Mouse (Mus musculus) layer of hippocampus, postnatal 10 days (tissue): Measurements from ENCODE around the gene Tecr. TPM values are rescaled to one million over a fixed set of nuclear protein-coding genes. Genes with fewer than 3 reads are reported as not detected.
"Not testable (repeated sequence)": the region's sequence is repeated elsewhere in the genome, so short reads cannot be mapped to it uniquely, and the experiment has no call there.

ENCODE experiments used
- DNase-seq, 2 experiments: peaks; one replicate each; pipeline ENCODE4 v3.0.0; 2021; ENCODE audit warnings: low spot score in 2 of 2
- total RNA-seq, 2 experiments: library from RNA; stranded (reverse); gene quantifications; 2 replicates each; pipeline ENCODE4 v1.2.3; 2021

Tecr gene
- total RNA-seq, 2 experiments from 2014 or later: 532 to 604 TPM

DNA sequence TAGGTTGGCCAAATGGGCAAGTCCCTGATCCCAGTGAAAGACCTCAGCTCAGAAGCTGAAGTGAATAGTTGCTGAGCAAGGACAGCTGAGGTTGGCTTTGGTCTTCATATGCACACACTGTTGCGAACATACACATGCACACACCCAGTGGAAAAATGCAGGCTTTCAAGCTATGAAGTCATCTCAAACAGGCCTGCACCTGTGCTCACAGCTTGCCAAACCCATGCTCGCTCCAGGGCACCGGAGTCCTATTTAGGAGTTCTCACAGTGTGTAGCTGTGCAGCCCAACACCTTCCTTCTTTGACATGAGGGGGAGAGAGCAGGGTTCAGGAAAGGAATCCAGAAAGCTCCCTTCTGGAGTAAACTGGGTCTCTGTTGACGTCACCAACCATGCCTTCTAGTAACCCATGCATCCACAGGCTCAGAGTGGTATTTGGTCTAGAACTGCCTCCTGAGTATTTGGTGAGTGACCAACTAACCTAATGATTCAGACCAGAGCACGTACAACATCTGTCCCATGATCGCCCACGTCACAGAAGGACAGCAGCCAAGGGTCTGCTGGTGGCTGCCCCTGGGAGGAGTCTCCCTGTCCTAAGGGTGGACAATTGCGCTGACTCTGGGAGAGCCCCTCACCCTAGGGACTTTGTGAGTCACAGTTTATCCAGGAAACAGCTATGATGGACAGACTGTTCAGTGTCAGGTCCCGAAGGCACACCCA is 12.0 kb upstream of the Tecr start:
- DNase-seq: no peak

DNA sequence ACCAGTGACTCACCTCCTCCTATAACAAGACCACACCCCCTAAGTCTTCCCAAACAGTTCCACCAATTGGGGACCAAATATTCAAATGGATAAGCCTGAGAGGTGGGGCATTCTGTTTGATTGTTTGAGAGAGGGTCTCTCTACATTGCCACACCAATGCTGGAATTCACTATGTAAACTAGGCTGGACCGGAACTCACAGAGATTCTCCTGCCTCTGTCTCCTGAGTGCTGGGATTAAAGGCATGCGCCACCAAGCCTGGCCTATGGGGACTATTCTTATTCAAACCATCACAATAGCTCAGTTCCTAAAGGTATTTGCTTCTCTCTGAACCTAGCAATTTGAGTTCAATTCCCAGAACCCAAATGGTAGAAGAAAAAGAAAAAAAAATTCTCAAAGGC is 10.8 kb upstream of the Tecr start:
- DNase-seq: no peak

DNA sequence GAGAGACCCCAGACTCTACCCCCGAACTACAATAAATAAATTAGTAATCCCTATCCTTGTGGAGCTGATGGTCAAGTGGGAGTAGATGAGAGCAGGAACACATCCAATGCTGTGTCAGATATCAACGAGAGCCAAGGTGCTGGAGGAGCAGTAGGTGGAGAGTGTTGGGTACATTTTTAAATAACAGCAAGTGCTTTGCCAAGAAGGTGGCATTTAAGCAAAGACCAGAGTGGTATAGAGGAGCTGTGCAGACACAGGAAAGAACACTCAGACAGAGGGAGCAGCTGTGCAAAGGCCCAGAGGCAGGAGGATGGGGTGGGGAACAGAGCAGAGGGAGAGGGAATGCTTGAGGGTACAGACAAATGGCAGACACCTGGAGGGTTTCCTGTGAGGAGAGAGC is 9.3 kb upstream of the Tecr start:
- no peak for DNase-seq

DNA sequence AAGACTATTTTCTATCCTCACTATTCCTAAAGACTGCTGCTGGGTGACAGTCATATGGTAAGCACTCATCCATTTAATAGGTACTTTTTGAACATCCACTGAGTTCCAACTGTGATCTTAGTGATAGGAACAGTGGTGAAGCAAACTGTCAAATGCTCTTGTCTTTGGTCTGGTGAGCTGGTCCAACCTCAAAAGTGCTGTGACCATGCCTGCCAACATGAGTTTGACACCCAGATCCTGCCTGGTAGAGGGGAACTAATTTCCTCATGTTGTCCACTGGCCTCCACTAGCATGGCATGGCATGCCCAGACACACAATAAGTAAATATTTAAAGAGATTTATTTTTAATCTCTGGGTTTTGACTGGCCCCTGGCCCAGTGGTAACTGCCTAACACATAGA is 8.9 kb upstream of the Tecr start:
- no peak for DNase-seq

DNA sequence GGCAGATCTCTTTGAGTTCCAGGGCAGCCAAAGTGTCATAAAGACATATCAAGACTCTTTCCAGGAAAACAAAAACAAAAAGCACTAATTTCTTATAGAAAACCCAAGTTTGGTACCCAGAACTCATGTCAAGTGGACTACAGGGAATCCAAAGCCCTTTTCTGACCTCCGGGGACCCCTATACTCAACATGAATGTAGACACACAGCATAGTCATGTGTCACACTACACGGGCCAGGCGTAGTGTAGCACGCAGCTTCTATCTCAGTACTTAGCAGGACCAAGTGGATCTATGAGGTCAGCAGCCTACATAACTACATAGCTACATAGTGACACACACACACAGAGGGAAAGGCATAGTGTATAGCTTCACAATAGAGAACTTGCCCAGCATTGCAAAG is 5.9 kb upstream of the Tecr start:
- no peak for DNase-seq

DNA sequence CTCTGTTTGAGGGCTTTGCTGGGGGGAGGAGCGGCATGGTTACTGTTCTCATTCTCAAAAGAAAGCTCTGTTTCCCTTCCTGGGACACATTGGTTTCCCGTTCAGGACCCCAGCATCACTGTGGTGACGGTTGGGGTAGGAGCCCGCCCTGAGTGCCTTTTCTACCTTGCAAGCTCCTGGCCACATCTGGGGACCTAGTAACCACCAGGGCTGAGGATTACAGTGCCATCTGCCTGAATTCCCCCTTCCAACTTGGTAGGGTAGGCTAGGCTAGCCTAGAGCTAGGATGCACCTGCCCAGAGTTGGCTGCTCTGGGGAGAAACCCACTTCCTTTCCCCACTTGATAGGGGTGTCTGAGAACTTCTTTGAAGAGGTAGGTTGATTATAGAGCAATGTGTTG is 4.2 kb upstream of the Tecr start:
- no peak for DNase-seq

DNA sequence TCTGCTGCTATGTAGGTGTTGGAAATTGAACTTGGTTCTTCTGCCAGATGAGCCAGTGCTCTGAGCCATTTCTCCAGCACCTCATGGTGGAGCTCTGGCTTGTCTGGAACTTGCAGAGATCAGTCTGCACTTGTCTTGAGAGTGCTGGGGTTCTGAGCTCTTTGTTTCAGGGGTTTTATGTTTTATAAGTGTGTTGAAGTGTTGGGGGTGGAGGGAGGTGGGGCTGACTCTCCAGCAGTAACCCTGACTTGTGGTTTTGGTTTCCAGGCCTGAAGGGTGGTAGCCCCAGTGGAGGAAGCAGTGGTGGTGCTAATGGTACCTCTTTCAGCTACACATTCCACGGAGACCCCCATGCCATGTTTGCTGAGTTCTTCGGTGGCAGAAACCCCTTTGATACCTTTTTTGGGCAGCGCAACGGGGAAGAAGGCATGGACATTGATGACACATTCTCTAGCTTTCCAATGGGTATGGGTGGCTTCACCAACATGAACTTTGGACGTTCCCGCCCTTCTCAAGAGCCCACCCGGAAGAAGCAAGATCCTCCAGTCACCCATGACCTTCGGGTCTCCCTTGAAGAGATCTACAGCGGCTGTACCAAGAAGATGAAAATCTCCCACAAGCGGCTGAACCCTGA is 1.9 kb upstream of the Tecr start:
- DNase-seq: no peak

DNA sequence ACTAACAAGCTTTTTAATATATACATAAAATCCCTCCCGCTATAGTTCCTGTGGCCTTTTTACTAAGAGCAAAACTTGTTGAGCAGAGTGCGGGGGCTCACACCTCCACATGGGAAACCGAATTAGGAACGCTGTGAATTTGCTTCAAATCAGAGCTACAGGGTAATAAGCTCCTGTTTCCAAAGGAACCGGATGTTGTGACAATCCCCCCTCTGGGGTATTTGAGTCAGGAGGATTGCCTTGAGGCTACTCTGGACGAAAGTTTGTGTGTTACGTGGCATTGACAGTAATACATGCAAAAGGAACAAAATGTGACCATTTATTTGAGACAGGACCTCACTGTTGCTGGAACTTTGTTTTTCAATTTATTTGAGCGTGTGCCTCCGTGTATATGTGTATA is 1.3 kb upstream of the Tecr start:
- no peak for DNase-seq

DNA sequence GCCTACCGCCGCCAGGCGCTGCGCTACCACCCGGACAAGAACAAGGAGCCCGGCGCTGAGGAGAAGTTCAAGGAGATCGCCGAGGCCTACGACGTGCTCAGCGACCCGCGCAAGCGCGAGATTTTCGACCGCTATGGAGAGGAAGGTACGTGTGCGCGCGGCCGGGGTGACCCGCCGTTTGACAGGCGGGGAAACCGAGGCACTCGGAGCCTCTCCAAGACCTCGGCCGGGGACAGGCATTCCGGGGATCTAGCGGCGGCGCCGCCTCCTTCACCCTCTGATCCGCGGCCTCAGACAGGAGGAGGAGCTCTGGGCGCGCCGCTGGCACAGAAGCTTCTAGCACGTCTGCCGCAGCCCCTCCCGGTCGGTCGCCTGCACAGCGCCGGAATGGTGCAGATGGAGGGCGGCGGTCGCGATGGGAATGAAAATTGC is 643 bp upstream of the Tecr start:
- DNase-seq: peak; percentile 80 to 84

DNA sequence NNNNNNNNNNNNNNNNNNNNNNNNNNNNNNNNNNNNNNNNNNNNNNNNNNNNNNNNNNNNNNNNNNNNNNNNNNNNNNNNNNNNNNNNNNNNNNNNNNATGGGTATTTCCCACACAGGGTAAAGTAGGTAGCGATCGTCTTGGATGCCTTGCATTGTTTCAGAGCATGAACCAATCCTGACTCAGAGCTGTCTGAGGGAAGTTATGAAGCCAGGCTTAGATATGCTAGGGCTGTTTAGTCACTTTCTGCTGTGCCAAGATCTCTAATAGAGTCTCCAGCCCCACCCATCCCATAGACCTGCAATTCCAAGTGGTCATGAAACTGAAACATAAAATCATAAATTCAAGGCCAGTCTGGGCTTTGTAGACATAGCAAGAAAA is 5.1 kb downstream of the Tecr start:
- no peak for DNase-seq

DNA sequence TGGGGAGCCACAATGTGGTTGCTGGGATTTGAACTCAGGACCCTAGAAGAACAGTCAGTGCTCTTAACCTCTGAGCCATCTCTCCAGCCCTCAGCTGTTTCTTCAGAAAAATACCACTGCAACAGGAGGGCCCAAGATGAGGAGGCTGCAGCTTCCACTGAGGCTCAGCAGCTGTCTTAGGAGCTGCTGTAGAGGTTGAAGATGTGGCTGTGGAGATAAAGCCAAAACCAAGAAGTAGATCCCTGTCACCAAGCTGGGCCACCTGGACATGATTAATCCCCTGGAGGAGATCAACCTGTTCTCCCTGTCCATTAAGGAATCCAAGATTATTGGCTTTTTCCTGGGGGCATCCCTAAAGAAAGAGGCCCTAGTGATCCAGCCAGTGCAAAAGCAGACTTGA is 8.0 kb downstream of the Tecr start:
- no peak for DNase-seq

DNA sequence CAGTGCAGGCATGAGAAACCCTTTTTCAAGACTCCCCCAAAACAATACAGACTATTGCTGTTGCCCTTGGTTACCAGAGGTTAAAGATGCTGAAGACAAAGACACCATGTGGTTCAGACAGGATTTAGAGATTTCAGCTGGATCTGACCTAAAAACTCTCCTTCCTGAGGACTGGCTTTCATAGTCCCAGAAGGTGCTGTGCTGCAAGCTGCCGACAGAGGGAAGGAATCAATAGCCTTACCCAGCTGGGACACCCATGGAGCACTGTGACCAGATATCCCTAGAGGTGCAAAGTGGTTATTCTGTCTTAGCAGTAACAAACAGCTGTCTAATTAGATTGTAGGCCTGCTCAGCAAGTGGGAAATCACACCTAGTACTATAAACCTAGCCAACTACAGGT is 9.6 kb downstream of the Tecr start:
- no peak for DNase-seq

DNA sequence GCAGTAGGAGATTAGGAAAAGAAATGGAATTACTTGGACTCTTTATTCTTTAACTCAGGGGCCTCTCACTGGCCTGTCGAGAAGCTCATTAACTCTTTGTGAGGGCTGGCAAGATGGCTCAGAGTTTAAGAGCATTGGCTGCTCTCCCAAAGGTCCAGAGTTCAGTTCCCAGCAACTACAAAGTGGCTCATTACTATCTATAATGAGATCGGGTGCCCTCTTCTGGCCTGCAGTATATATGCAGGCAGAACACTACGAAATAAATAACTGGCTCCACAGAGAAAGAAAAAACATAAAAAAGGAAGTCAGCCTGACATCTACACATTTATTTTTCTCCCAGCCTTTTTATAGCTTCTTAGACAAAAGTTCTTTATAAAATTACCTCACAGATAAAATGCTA is 11.4 kb downstream of the Tecr start:
- no peak for DNase-seq

DNA sequence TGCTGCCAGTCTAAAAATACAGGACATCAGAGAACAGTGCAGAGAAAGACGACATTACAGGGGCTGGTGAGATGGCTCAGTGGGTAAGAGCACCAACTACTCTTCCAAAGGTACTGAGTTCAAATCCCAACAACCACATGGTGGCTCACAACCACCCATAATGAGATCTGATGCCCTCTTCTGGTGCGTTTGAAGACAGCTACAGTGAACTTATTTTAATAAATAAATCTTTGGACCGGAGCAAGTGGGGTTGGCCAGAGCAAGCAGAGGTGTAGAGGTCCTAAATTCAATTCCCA is 12.8 kb downstream of the Tecr start:
- DNase-seq: not testable (repeated sequence)

DNA sequence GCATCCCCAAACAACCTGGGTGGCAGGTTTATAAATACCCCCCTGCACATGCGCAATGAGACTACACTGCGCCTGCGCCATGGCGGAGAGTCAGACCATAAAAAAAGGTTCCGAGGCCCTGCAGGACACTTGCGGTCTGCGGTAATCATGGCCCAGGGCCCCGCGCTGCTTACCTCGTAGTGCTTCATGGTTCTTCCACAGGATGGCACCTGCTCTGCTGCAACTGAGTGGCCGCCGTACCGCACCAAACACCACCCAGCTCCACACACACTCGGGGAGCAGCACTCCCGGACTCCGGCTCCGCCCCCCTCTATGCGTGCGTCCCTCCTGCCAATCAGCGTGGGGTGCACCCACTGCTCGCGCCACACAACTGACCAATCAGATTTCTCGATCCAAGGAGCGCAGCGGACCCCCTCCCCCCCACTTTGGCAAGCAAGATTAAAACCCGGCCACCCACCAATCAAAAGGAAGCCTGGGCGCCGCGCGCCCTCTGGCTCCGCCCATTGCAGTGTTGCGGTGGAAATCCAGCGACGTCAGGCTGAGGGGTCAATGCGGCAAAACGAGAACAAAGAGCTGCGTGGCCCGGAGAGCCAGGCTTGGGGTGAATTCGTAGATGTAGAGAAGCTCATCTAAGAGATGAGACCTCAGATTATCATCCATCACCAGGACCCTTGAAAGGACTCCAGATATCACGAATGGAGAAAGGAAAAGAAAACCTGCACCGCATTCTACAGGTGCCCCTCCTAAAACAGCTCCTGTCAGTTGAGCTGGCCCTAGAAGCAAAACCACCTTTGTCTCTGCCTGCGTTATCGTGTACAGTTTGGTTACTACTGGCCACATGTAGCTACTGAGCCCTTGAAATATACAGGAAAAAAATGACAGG is 13.4 kb downstream of the Tecr start:
- peak; percentile 95 to 96 for DNase-seq

DNA sequence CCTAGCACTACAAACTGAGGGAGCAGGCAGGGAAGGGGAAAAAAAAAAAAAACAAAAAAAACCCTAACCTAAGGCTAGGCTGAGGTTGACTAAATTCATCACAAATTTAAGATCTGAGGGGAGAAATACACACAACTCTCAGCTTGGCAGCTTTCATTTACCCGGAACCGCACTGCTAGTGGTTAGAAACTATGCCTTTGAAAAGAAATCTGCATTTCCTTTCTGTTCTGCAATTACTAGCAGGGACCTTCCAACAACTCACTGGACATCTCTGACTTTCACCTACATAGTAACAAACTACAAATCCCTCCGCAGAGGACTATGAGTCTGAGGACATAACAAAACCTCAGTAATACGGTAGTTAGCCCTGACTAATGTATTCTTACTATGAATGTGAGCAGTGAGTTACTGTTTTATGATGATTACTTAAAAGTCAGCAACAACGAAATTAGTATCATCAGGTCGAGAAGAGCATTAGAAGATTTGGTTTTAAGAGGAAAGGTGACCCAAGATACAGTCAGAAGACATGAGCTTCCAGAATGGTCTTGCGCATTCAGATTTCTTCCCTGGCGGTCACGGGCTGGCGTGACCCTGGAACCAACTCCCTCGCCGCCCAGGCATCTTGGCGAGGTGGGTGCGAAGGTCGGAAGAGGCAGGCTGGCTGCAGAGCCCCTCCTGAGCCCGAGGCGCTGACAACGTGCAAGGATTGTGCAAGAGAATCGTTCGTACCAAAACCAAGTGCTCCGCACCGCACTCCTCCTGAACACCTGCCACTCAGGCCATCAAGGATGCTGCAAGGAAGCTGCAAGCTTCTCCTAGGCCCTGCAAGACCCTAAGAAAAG is 14.2 kb downstream of the Tecr start:
- no peak for DNase-seq

DNA sequence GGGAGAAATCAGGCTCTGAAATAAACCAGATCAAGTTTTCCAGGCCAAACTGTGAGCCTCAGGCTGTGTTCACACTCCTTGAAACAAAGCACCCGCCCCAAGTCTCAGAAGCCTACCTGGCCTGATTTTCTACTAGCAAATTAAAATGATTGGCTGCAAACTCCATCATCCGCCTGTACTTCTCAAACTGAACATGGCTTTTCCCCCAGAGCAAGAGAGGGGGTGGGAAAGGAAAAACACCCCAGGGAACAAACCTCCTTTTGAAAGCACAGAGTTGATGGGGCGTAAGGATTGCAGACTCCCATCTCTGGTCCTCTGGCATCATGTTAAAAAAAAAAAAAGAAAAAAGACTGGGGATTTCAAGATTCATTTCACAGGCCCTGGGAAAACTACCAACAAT is 15.1 kb downstream of the Tecr start:
- DNase-seq: no peak

DNA sequence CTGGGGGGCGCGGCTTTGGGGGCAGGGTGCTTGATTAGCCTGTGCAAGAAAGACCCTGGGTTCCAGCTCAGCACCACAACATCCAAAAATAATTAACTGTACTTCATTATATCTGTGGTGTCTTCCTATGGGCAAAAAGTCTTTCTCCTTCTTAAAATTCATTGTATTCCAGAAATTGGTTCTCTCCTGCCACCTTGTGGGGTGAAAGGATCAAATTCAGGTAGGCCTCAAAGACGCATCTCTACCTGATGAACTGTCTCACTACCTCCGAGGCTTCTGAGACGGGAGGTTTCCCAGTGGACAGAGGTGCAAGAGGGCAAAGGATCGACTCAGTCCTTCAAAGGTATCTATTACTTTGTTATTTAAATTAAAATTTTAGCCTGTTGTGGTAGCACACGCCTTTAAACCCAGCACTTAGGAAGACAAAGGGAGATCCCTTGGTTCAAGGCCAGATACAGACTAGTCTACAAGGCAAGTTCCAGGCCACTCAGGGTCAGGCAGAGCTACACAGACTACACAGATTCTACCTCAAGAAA is 17.2 kb downstream of the Tecr start:
- no peak for DNase-seq

DNA sequence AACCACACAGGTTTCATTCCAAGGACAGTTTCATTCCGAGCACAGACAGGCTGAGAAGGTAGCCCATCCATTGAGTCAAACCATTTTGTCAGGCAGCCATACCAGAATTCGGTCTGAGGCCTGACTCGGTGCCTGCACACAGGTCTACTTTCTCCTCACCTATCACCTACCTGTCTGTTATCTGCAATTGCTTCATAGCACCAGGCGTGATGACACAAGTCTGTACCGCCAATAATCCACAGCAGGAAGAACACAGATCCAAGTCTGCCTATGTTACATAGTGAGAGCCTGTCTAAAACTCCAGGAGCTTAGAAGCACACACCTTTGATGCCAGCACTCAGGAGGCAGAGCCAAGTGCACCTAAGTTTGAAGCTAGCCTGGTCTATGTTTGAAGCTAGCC is 18.9 kb downstream of the Tecr start:
- no peak for DNase-seq

DNA sequence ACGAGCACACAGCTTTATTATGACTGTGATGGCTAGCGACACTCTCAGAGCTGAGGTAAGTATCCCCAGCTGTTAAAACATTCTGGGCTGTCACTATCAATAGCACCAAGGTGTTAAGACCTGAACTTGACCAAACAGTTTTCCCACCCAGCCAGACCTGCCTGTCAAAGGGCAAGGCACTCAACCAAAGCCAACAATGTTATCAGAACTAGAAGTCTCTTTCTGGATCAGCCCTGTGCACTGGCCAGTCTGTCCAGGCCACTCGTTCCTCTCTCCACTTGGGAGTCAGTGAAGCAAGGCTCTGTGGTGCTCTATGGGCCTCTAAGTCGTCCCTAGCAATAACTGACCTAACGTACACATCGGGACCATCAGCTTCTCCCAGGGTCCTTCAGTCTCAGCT is 20.1 kb downstream of the Tecr start:
- DNase-seq: no peak

DNA sequence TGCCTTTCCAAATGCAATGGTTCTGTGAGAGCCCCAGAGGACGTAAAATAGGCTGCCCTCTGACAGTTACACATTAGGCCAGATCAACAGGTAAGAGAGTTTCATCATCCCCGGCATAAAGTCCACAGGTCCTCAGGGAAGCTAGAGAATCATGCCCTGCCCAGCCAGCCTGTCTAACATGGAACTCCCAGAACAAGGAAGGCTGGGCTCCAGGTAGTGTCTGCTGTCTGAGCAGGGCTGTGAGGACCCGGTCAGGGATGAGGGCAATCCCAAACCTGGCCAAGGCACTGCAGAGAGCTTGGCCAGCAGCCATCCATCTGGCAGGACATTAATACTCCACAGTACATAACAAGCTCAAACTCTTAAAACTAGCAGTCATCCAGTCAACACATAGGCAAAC is 22.4 kb downstream of the Tecr start:
- DNase-seq: no peak
